Mouse (Mus musculus): ENCODE measurements around the gene Zfp160. TPM values are rescaled to one million over a fixed set of nuclear protein-coding genes. Genes with fewer than 3 reads are reported as not detected.
"Not testable (repeated sequence)": the region's sequence is repeated elsewhere in the genome, so short reads cannot be mapped to it uniquely, and the experiment has no call there.

Gene Zfp160
- total and polyA plus RNA-seq, 3 experiments: 8.9 to 16.4 (median 11.7) TPM

- no peaks in the 10 kb centered on the region for H3K79me2 ChIP-seq (replicated peaks; ENCODE audit: control insufficient read depth, extremely low read depth, insufficient read depth, poor library complexity, severe bottlenecking)
- no peak for TF ChIP-seq JUN (IDR thresholded peaks at IDR 0.05; ENCODE audit: insufficient read depth, low read depth, low read length)
- no peak for TF ChIP-seq POLR2A (IDR thresholded peaks at IDR 0.05; ENCODE audit: low read depth, low read length)
- TF ChIP-seq ELF1 (IDR thresholded peaks at IDR 0.05; ENCODE audit: low read depth, low read length): no peak
- no peak for TF ChIP-seq ZKSCAN1 (IDR thresholded peaks at IDR 0.05; ENCODE audit: borderline replicate concordance, low read depth, low read length)
- TF ChIP-seq MEF2A (IDR thresholded peaks at IDR 0.05; ENCODE audit: borderline replicate concordance, low read depth, low read length): no peak
- no peak for TF ChIP-seq MXI1 (IDR thresholded peaks at IDR 0.05; ENCODE audit: low read depth, low read length)
- TF ChIP-seq SIN3A (IDR thresholded peaks at IDR 0.05; ENCODE audit: low read length): no peak
- no peak for TF ChIP-seq POLR2AphosphoS2 (IDR thresholded peaks at IDR 0.05; ENCODE audit: low read depth, low read length)
- TF ChIP-seq PAX5 (IDR thresholded peaks at IDR 0.05; ENCODE audit: low read length): no peak
- TF ChIP-seq E2F4 (IDR thresholded peaks at IDR 0.05; ENCODE audit: insufficient replicate concordance, low read depth, low read length): no peak
- no peak for TF ChIP-seq UBTF (IDR thresholded peaks at IDR 0.05; ENCODE audit: low read depth, low read length)
- TF ChIP-seq SMC3 (IDR thresholded peaks at IDR 0.05; ENCODE audit: low read depth, low read length): peak; percentile 59
- no peak for TF ChIP-seq ETS1 (conservative IDR thresholded peaks at IDR 0.05; ENCODE audit: low read depth, low read length)
- TF ChIP-seq CTCF (conservative IDR thresholded peaks at IDR 0.05 in 1 of 2, IDR thresholded peaks at IDR 0.05 in 1 of 2; ENCODE audit: low read depth in 2 of 2, low read length in 2 of 2): peak; percentile 23 to 65; a peak in 2 of 4 replicates
- no peak for TF ChIP-seq ZNF384 (IDR thresholded peaks at IDR 0.05; ENCODE audit: low read depth, low read length)
- TF ChIP-seq RAD21 (IDR thresholded peaks at IDR 0.05; ENCODE audit: low read depth, low read length): peak; percentile 75
- no peak for TF ChIP-seq HCFC1 (IDR thresholded peaks at IDR 0.05; ENCODE audit: low read depth, low read length)
- no peak for TF ChIP-seq KAT2A (IDR thresholded peaks at IDR 0.05; ENCODE audit: insufficient replicate concordance, low read length)
- no peak overlapping the region for H3K4me3 ChIP-seq (replicated peaks in 1 of 3; ENCODE audit: low read depth in 2 of 3, low read length in 2 of 3, poor library complexity in 1 of 3)
- H3K27ac ChIP-seq (ENCODE audit: insufficient read depth, low read depth): no peak overlapping the region
- H3K36me3 ChIP-seq (replicated peaks in 1 of 2; ENCODE audit: control insufficient read depth in 1 of 2, insufficient read depth in 1 of 2, low read length in 1 of 2): no peaks in the 10 kb centered on the region
- peak; percentile 28 for DNase-seq (ENCODE audit: extremely low read depth)
- dilution Hi-C loops (cut with MboI; ENCODE audit: extremely low pct_ligation_motif_present, extremely low pct_unique_long_range_greater_than_20kb, low sequenced_read_pairs) (no loop called here), in situ Hi-C loops (cut with MboI; ENCODE audit: low pct_ligation_motif_present, low pct_unique_long_range_greater_than_20kb, low sequenced_read_pairs) (no loop called here)
- H3K9ac ChIP-seq (ENCODE audit: insufficient read depth, low read depth): no peak overlapping the region
- H3K4me1 ChIP-seq (ENCODE audit: control insufficient read depth in 1 of 2, insufficient read depth in 2 of 2): peaks cover 16 to 43% of the 10 kb centered on the region in 2 experiments
- no peaks in the 10 kb centered on the region for H3K27me3 ChIP-seq (replicated peaks)
- no peak overlapping the region for H3K4me2 ChIP-seq (ENCODE audit: insufficient read depth, low read depth, poor library complexity, severe bottlenecking)
- H3K9me3 ChIP-seq (replicated peaks; ENCODE audit: low read length): no peaks in the 10 kb centered on the region
Observed at GRCm38 (mm10) chr17:21053267-21053666, 44.6 kb downstream of the Zfp160 start.

DNA sequence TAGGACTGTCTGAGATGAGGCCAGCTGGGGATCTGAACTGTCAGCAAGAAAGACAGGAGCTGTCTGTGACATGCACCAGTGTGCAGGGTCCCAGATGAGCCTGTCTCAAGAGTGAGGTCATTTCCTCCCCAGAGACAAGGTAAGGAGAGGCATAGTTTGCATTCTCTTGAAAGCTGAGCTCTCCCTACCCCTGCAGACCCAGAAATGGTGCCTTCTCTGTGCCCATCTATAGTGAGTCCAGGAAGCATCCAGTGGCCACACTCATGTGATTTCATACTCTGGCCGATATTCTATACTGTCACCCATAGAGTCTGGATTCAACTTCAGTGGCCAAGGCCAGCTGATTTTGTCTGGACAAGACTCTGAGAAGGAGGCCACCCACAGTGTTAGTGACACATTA is 46.4 kb downstream of the Zfp160 start:
- H3K9ac ChIP-seq (ENCODE audit: insufficient read depth, low read depth); H3K4me2 ChIP-seq (ENCODE audit: insufficient read depth, low read depth, poor library complexity, severe bottlenecking); in situ Hi-C loops (cut with MboI; ENCODE audit: low pct_ligation_motif_present, low pct_unique_long_range_greater_than_20kb, low sequenced_read_pairs); dilution Hi-C loops (cut with MboI; ENCODE audit: extremely low pct_ligation_motif_present, extremely low pct_unique_long_range_greater_than_20kb, low sequenced_read_pairs); H3K4me3 ChIP-seq (replicated peaks in 1 of 3; ENCODE audit: low read depth in 2 of 3, low read length in 2 of 3, poor library complexity in 1 of 3); H3K36me3 ChIP-seq (replicated peaks in 1 of 2; ENCODE audit: control insufficient read depth in 1 of 2, insufficient read depth in 1 of 2, low read length in 1 of 2); H3K79me2 ChIP-seq (replicated peaks; ENCODE audit: control insufficient read depth, extremely low read depth, insufficient read depth, poor library complexity, severe bottlenecking); H3K27ac ChIP-seq (ENCODE audit: insufficient read depth, low read depth); H3K9me3 ChIP-seq (replicated peaks; ENCODE audit: low read length); H3K27me3 ChIP-seq (replicated peaks): not testable (repeated sequence)
- peaks cover 16 to 43% of the 10 kb centered on the region in 2 experiments for H3K4me1 ChIP-seq (ENCODE audit: control insufficient read depth in 1 of 2, insufficient read depth in 2 of 2)
- peak; percentile 65 for DNase-seq (ENCODE audit: extremely low read depth)
- TF ChIP-seq JUN (IDR thresholded peaks at IDR 0.05; ENCODE audit: insufficient read depth, low read depth, low read length) (peak; percentile 33; the same call in 1 of the 2 replicates), ETS1 (conservative IDR thresholded peaks at IDR 0.05; ENCODE audit: low read depth, low read length) (peak; percentile 29; the same call in 1 of the 2 replicates)
